ENCODE assay signal across 24 mouse cellular contexts in genomic region chr6:54320236-54320635, GRCm38 (mm10).
"Had no signal": no experiment of that assay in that cellular context is flagged by ENCODE, and none has a peak within 500 bp of the region (broad histone marks: within the 10 kb centered on the region; RNA-seq: fewer than 3 reads in every experiment).

No protein-coding gene starts in this region.

- ATAC-seq: hindbrain, postnatal 0 days; liver, embryonic 12.5 days had no signal

- H3K36me3 ChIP-seq: heart, embryonic 13.5 days; heart, embryonic 15.5 days; hindbrain, embryonic 13.5 days; hindbrain, embryonic 15.5 days; limb, embryonic 13.5 days; limb, embryonic 15.5 days; liver, embryonic 12.5 days had no signal

- H3K4me3 ChIP-seq: heart, adult 2 months; heart, embryonic 13.5 days; heart, embryonic 15.5 days; hindbrain, embryonic 13.5 days; hindbrain, embryonic 15.5 days; layer of hippocampus, adult 2 months; limb, embryonic 13.5 days; limb, embryonic 15.5 days; liver, embryonic 12.5 days had no signal

- DNase-seq: gastrocnemius, postnatal 14 days; gastrocnemius, postnatal 36 days; heart, adult 11 months; heart, adult 2 months; heart, postnatal 14 days; heart, postnatal 36 days; kidney, adult 18-20 months; kidney, adult 8-10 months; kidney, postnatal 25 days; kidney, postnatal 4 days; layer of hippocampus, postnatal 36 days; left cerebral cortex, postnatal 4 days had no signal

- H3K9ac ChIP-seq: heart, embryonic 13.5 days; heart, embryonic 15.5 days; hindbrain, embryonic 13.5 days; hindbrain, embryonic 15.5 days; limb, embryonic 13.5 days; limb, embryonic 15.5 days; liver, embryonic 12.5 days; liver, embryonic 14.5 days had no signal

- H3K4me1 ChIP-seq: heart, embryonic 13.5 days; heart, embryonic 15.5 days; hindbrain, embryonic 13.5 days; hindbrain, embryonic 15.5 days; limb, embryonic 13.5 days; limb, embryonic 15.5 days; liver, embryonic 12.5 days had no signal

- H3K9me3 ChIP-seq: heart, embryonic 13.5 days; heart, embryonic 15.5 days; hindbrain, embryonic 13.5 days; hindbrain, embryonic 15.5 days; limb, embryonic 13.5 days; limb, embryonic 15.5 days; liver, embryonic 12.5 days had no signal

- H3K27ac ChIP-seq: heart, adult 2 months; heart, embryonic 13.5 days; heart, embryonic 15.5 days; hindbrain, embryonic 13.5 days; hindbrain, embryonic 15.5 days; hindbrain, postnatal 0 days; kidney, postnatal 0 days; layer of hippocampus, adult 2 months; limb, embryonic 13.5 days; limb, embryonic 15.5 days; liver, embryonic 12.5 days; liver, embryonic 14.5 days had no signal

- H3K4me2 ChIP-seq: heart, embryonic 11.5 days; heart, embryonic 13.5 days; heart, embryonic 15.5 days; hindbrain, embryonic 13.5 days; hindbrain, embryonic 15.5 days; limb, embryonic 13.5 days; limb, embryonic 15.5 days; liver, embryonic 12.5 days had no signal
